Mouse (Mus musculus) embryonic facial prominence, embryonic 14.5 days (tissue): ENCODE results near the gene Agl. TPM values are rescaled to one million over a fixed set of nuclear protein-coding genes. Genes with fewer than 3 reads are reported as not detected.
"Not testable (repeated sequence)": the region's sequence is repeated elsewhere in the genome, so short reads cannot be mapped to it uniquely, and the experiment has no call there.

Experiments
- ATAC-seq: fragments of 200-750 bp; cut with Nextera tagmentation; 2 replicates; pipeline ENCODE4 v1.8.0; 2017; ENCODE audit warnings: low read depth, moderate number of reproducible peaks, moderate TSS enrichment
- DNase-seq: peaks from one replicate; pipeline ENCODE4 v3.0.0-alpha.2; 2015; ENCODE audit warnings: low spot score
- H3K27ac ChIP-seq: fragments of 300-500 bp; sonication (generic); replicated peaks from 2 replicates; pipeline ENCODE4 v1.5.1; 2014; ENCODE audit warnings: low read depth, mild to moderate bottlenecking, low read length, moderate library complexity
- H3K27me3 ChIP-seq: fragments of 300-500 bp; sonication (generic); replicated peaks from 2 replicates; pipeline ENCODE4 v1.6.1; 2014; ENCODE audit warnings: low read length; ENCODE audit not compliant: control insufficient read depth, insufficient read depth
- H3K36me3 ChIP-seq: fragments of 300-500 bp; sonication (generic); 2 replicates; pipeline ENCODE4 v1.6.1; 2014; ENCODE audit warnings: low read length, mixed read lengths; ENCODE audit not compliant: control insufficient read depth, insufficient read depth
- H3K4me1 ChIP-seq: fragments of 300-500 bp; sonication (generic); 2 replicates; pipeline ENCODE4 v1.6.1; 2014; ENCODE audit warnings: antibody characterized with exemption, low read length; ENCODE audit not compliant: control insufficient read depth, insufficient read depth
- H3K4me2 ChIP-seq: fragments of 300-500 bp; sonication (generic); 2 replicates; pipeline ENCODE4 v1.6.1; 2014; ENCODE audit warnings: low read depth, mild to moderate bottlenecking, low read length, moderate library complexity, mixed read lengths
- H3K4me3 ChIP-seq: fragments of 300-500 bp; sonication (generic); 2 replicates; pipeline ENCODE4 v1.5.1; 2014; ENCODE audit warnings: low read depth, mild to moderate bottlenecking, low read length
- H3K9ac ChIP-seq: fragments of 300-500 bp; sonication (generic); 2 replicates; pipeline ENCODE4 v1.6.1; 2014; ENCODE audit warnings: low read depth, mild to moderate bottlenecking, low read length, moderate library complexity, mixed read lengths
- H3K9me3 ChIP-seq: fragments of 300-500 bp; sonication (generic); 2 replicates; pipeline ENCODE4 v1.6.1; 2016; ENCODE audit warnings: low read length; ENCODE audit not compliant: control insufficient read depth
- WGBS: fragments of 180-500 bp; shearing (Covaris S2); extraction: QIAGEN DNeasy Blood & Tissue Kit; methylation state at CpG from one replicate; pipeline ENCODE4 v1.1.7; 2014; 5-methylcytosine and 5-hydroxymethylcytosine counted together
- polyA plus RNA-seq: library from polyadenylated mRNA; unstranded; fragments of >200 nt; fragmentation: Nextera tagmentation; extraction: Ambion mirVana; gene quantifications from 2 replicates; pipeline ENCODE4 v1.2.1, GENCODE M21; 2014

Agl gene
- polyA plus RNA-seq, 1 experiment from 2014 or later = 48.7 TPM

- no peak overlapping the region for H3K27ac ChIP-seq
- ATAC-seq (peak; percentile 81; the same call in 1 of the 2 replicates), DNase-seq (peak; percentile 20)
- H3K36me3 ChIP-seq = peaks cover 82% of the 10 kb centered on the region
- no peak overlapping the region for H3K4me3 ChIP-seq
- no peaks in the 10 kb centered on the region for H3K9me3 ChIP-seq
- H3K9ac ChIP-seq = no peak overlapping the region
- no peak overlapping the region for H3K4me2 ChIP-seq
- H3K27me3 ChIP-seq = no peaks in the 10 kb centered on the region
- WGBS = 86% methylated on average over 8 of the region's 8 CpGs
- H3K4me1 ChIP-seq = no peaks in the 10 kb centered on the region
Observed at GRCm38 (mm10) chr3:116785820-116786219, 22.1 kb downstream of the Agl start.

- 92% methylated on average over 8 of the region's 8 CpGs for WGBS
- H3K36me3 ChIP-seq = peaks cover 84% of the 10 kb centered on the region
- ATAC-seq = no peak
Observed at GRCm38 (mm10) chr3:116784811-116785210, 23.2 kb downstream of the Agl start.

DNA sequence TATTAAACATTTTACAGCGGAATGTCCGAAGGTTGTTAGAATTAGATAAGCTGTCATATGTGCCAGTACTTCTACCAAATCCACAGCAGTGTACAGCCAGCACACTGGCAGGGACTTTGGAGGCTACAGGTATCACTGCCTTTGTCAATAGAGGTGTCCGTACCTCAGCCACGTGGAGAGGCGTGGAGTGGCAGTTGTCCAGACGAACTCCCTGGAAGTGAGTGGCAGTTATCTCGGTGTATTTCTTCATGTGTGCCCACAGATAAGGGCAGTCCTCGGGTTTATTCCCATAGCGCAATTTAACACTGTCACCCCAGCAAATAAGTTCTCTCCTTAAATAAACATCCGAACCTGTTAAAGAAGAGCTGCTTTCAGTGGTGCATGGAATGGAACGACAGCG is 23.7 kb downstream of the Agl start:
- WGBS = 89% methylated on average over 12 of the region's 12 CpGs
- no peaks in the 10 kb centered on the region for H3K9me3 ChIP-seq
- no peak overlapping the region for H3K4me3 ChIP-seq
- ATAC-seq (no peak), DNase-seq (no peak)
- H3K4me2 ChIP-seq = no peak overlapping the region
- H3K36me3 ChIP-seq = peaks cover 83% of the 10 kb centered on the region
- H3K27me3 ChIP-seq = no peaks in the 10 kb centered on the region
- H3K4me1 ChIP-seq = no peaks in the 10 kb centered on the region
- H3K9ac ChIP-seq = no peak overlapping the region
- H3K27ac ChIP-seq = no peak overlapping the region

More at GRCm38 (mm10) chr3:116784811-116785210, 23.2 kb downstream of the Agl start:
- Histone ChIP-seq H3K9me3 (no peaks in the 10 kb centered on the region), H3K9ac (no peak overlapping the region), H3K4me2 (no peak overlapping the region), H3K4me1 (no peaks in the 10 kb centered on the region), H3K4me3 (no peak overlapping the region), H3K27me3 (no peaks in the 10 kb centered on the region), H3K27ac (no peak overlapping the region)
- DNase-seq = no peak

DNA sequence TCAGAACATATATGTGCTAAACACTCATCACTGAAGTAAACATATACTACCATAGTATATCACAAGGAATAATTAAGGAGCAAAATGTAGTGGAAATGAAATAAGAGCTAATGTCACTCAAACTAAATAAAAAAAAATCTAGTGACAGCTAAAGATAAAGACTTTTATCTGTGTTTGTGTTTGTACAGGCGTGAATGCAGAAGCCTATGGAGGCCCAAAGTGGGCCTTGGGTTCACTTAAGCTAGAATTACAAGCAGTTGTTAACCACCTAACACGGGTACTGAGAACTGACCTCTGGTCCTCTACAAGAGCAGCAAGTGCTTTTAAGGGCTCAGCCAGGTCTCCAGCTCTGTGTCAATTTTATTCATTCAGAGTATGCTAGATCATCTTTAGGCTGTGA is 31.0 kb downstream of the Agl start:
- H3K4me3 ChIP-seq = no peak overlapping the region
- ATAC-seq (no peak), DNase-seq (no peak)
- H3K4me1 ChIP-seq = no peaks in the 10 kb centered on the region
- H3K9ac ChIP-seq = no peak overlapping the region
- 89% methylated on average over 2 of the region's 2 CpGs for WGBS
- peaks cover 76% of the 10 kb centered on the region for H3K36me3 ChIP-seq
- H3K4me2 ChIP-seq = no peak overlapping the region
- H3K27me3 ChIP-seq = no peaks in the 10 kb centered on the region
- no peak overlapping the region for H3K27ac ChIP-seq
- H3K9me3 ChIP-seq = no peaks in the 10 kb centered on the region

DNA sequence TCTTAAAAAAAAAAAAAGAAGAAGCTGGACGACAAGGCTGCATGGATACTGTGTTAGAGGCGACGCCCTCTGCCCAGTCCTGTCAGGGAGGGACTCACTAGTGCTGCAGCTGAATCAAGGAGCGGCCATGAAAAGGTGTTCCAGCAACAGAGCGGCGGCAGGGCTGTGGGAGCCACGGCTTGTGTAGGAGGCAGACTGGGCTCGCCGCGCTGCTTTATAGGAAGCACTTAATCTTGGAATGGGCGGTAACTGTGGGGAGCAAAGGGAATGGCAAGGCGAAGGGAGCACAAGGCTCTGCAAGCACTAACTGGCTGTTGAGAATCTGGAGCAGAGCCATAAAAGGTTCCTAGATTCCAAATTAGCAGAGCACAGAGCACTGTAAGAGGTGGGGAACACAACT is 34.1 kb downstream of the Agl start:
- Histone ChIP-seq H3K4me1 (no peaks in the 10 kb centered on the region), H3K27ac (no peak overlapping the region), H3K4me3 (no peak overlapping the region), H3K9me3 (no peaks in the 10 kb centered on the region), H3K9ac (no peak overlapping the region), H3K4me2 (no peak overlapping the region), H3K36me3 (peaks cover 64% of the 10 kb centered on the region), H3K27me3 (no peaks in the 10 kb centered on the region)
- ATAC-seq = no peak
- WGBS = 89% methylated on average over 12 of the region's 12 CpGs
- no peak for DNase-seq

- DNase-seq = no peak
- H3K9ac ChIP-seq = no peak overlapping the region
- H3K4me2 ChIP-seq = no peak overlapping the region
- H3K27ac ChIP-seq = no peak overlapping the region
- H3K36me3 ChIP-seq = peaks cover 62% of the 10 kb centered on the region
- H3K9me3 ChIP-seq = no peaks in the 10 kb centered on the region
- no peaks in the 10 kb centered on the region for H3K4me1 ChIP-seq
- ATAC-seq = no peak
- no peaks in the 10 kb centered on the region for H3K27me3 ChIP-seq
- 90% methylated on average over 2 of the region's 2 CpGs for WGBS
- no peak overlapping the region for H3K4me3 ChIP-seq
Observed at GRCm38 (mm10) chr3:116771597-116771996, 36.4 kb downstream of the Agl start.

DNA sequence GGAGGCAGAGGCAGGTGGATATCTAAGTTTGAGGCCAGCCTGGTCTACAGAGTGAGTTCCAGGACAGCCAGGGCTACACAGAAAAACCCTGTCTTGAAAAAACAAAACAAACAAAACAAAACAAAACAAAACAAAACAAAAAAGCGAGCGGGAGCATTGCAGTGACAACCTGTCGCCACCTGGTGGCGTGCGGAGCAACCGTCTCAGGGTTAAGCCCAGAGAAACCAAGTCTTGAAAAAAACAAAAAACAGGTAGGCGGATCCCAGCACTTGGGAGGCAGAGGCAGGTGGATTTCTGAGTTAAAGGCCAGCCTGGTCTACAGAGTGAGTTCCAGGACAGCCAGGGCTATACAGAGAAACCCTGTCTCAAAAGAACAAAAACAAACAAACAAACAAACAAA is 41.0 kb downstream of the Agl start:
- H3K4me2 ChIP-seq, DNase-seq, H3K4me3 ChIP-seq, H3K9me3 ChIP-seq, H3K9ac ChIP-seq, H3K27me3 ChIP-seq, ATAC-seq, H3K27ac ChIP-seq, H3K4me1 ChIP-seq: not testable (repeated sequence)
- WGBS = 88% methylated on average over 7 of the region's 7 CpGs
- peaks cover 48% of the 10 kb centered on the region for H3K36me3 ChIP-seq

- WGBS = 91% methylated on average over 8 of the region's 8 CpGs
- no peak overlapping the region for H3K27ac ChIP-seq
- H3K4me3 ChIP-seq = no peak overlapping the region
- DNase-seq (no peak), ATAC-seq (no peak)
- H3K9me3 ChIP-seq = no peaks in the 10 kb centered on the region
- H3K9ac ChIP-seq = no peak overlapping the region
- no peaks in the 10 kb centered on the region for H3K4me1 ChIP-seq
- H3K27me3 ChIP-seq = no peaks in the 10 kb centered on the region
- H3K4me2 ChIP-seq = no peak overlapping the region
- peaks cover 61% of the 10 kb centered on the region for H3K36me3 ChIP-seq
Observed at GRCm38 (mm10) chr3:116752818-116753217, 55.1 kb downstream of the Agl start.

- DNase-seq = peak; percentile 35
- Histone ChIP-seq H3K9me3 (no peaks in the 10 kb centered on the region), H3K9ac (no peak overlapping the region), H3K4me3 (no peak overlapping the region), H3K4me2 (no peak overlapping the region), H3K27me3 (no peaks in the 10 kb centered on the region), H3K27ac (no peak overlapping the region), H3K36me3 (peaks cover 58% of the 10 kb centered on the region), H3K4me1 (no peaks in the 10 kb centered on the region)
- 74% methylated on average over 4 of the region's 4 CpGs for WGBS
- ATAC-seq = no peak
Observed at GRCm38 (mm10) chr3:116751191-116751860, 56.6 kb downstream of the Agl start.
